In the genomic region with DNA sequence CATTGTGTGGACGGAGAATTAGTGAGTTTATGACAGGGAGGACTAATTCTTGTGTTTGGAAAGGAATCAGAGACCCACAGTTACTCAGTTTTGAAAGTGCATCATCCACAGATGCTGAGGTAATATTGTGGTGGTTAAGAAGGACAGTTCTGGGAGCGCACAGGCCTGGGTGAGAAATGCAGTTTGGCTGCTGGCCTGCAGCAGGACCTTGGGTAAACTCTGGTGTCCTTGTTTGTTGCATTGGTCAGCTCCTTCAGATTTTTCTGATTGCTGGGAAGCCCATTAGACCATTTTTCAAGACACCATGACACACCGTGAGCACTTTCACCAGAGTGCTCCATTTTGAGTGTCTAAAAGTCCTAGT, we compare ENCODE assay signal across 22 mouse cellular contexts.
DNase-seq lines count a peak whose midpoint lies in the region; ATAC-seq and TF ChIP-seq lines count a peak whose summit lies in the region.
"Had no signal": no experiment of that assay in that cellular context is flagged by ENCODE, and none has a peak within 500 bp of the region (broad histone marks: within the 10 kb centered on the region; RNA-seq: fewer than 3 reads in every experiment).

No protein-coding gene starts in this region.

- H3K4me3 ChIP-seq in heart, embryonic 10.5 days, result no peak overlapping the region
- no peak overlapping the region for H3K4me3 ChIP-seq in myocyte
- no peak overlapping the region for H3K4me3 ChIP-seq in midbrain, embryonic 11.5 days (ENCODE audit: low read depth, low read length)
- H3K4me3 ChIP-seq: heart, embryonic 12.5 days; hindbrain, embryonic 15.5 days; kidney, embryonic 15.5 days; neural tube, embryonic 15.5 days had no signal

- no peak overlapping the region for H3ac ChIP-seq in myocyte (ENCODE audit: control insufficient read depth, insufficient read length)

- ATAC-seq in Patski, result peak; percentile 45
- ATAC-seq in midbrain, embryonic 11.5 days (ENCODE audit: low FRiP score), result no peak
- ATAC-seq: forebrain, embryonic 14.5 days; inflammation-experienced regulatory T-cells, adult 6 months had no signal

- H3K9me3 ChIP-seq in heart, embryonic 10.5 days, result no peaks in the 10 kb centered on the region
- H3K9me3 ChIP-seq in midbrain, embryonic 11.5 days (ENCODE audit: control insufficient read depth, low read length), result no peaks in the 10 kb centered on the region
- H3K9me3 ChIP-seq: G1E; heart, embryonic 12.5 days; hindbrain, embryonic 15.5 days; kidney, embryonic 15.5 days; neural tube, embryonic 15.5 days had no signal

- no peak overlapping the region for H3K9ac ChIP-seq in midbrain, embryonic 11.5 days (ENCODE audit: low read length)
- H3K9ac ChIP-seq: heart, embryonic 12.5 days; hindbrain, embryonic 15.5 days; kidney, embryonic 15.5 days; liver, embryonic 14.5 days; neural tube, embryonic 15.5 days had no signal

- no peak for TF ChIP-seq CTCF in Patski (IDR thresholded peaks at IDR 0.05)

- peaks cover 65% of the 10 kb centered on the region for H3K27me3 ChIP-seq in heart, embryonic 10.5 days (ENCODE audit: insufficient read depth, poor library complexity, severe bottlenecking)
- no peaks in the 10 kb centered on the region for H3K27me3 ChIP-seq in Patski
- H3K27me3 ChIP-seq in myocyte (ENCODE audit: control insufficient read depth, insufficient read depth, insufficient read length), result no peaks in the 10 kb centered on the region
- no peaks in the 10 kb centered on the region for H3K27me3 ChIP-seq in midbrain, embryonic 11.5 days (ENCODE audit: control insufficient read depth, insufficient read depth, low read length)
- H3K27me3 ChIP-seq: CH12.LX; hindbrain, embryonic 15.5 days; kidney, embryonic 15.5 days; neural tube, embryonic 15.5 days had no signal

- in situ Hi-C loops in Patski (cut with MboI; ENCODE audit: low pct_unique_long_range_greater_than_20kb), result no loop called here

- no peaks in the 10 kb centered on the region for H3K36me3 ChIP-seq in heart, embryonic 10.5 days
- no peaks in the 10 kb centered on the region for H3K36me3 ChIP-seq in myocyte (ENCODE audit: control insufficient read depth, insufficient read depth)
- H3K36me3 ChIP-seq in midbrain, embryonic 11.5 days (ENCODE audit: control insufficient read depth, insufficient read depth, low read length), result no peaks in the 10 kb centered on the region
- H3K36me3 ChIP-seq: G1E; heart, embryonic 12.5 days; hindbrain, embryonic 15.5 days; kidney, embryonic 15.5 days; neural tube, embryonic 15.5 days had no signal

- H3K4me2 ChIP-seq in myocyte (ENCODE audit: low read depth), result peak overlapping the region; percentile 56
- no peak overlapping the region for H3K4me2 ChIP-seq in midbrain, embryonic 11.5 days
- H3K4me2 ChIP-seq: heart, embryonic 12.5 days; hindbrain, embryonic 15.5 days; kidney, embryonic 15.5 days; neural tube, embryonic 15.5 days had no signal

- H3K27ac ChIP-seq in heart, embryonic 10.5 days, result no peak overlapping the region
- no peak overlapping the region for H3K27ac ChIP-seq in midbrain, embryonic 11.5 days (ENCODE audit: low read depth, low read length)
- H3K27ac ChIP-seq: hindbrain, embryonic 15.5 days; kidney, embryonic 15.5 days; liver, embryonic 14.5 days; macrophage; neural tube, embryonic 15.5 days had no signal

- TF ChIP-seq POLR2A in myocyte (IDR thresholded peaks at IDR 0.05; ENCODE audit: insufficient read length, low read depth), result no peak

- H3K79me2 ChIP-seq in myocyte (ENCODE audit: control insufficient read depth, insufficient read depth), result no peaks in the 10 kb centered on the region

- H3K4me1 ChIP-seq in heart, embryonic 10.5 days, result peaks cover 10% of the 10 kb centered on the region
- H3K4me1 ChIP-seq in midbrain, embryonic 11.5 days (ENCODE audit: control insufficient read depth, insufficient read depth, low read length), result no peaks in the 10 kb centered on the region
- H3K4me1 ChIP-seq: hindbrain, embryonic 15.5 days; neural tube, embryonic 15.5 days had no signal

- POLR2A ChIA-PET in Patski (lab: Charles Lee), result interaction anchor here (0.9 kb wide), 1 partner anchor 179 kb away, joined by 3 read pairs; no protein-coding TSS in a partner anchor

- DNase-seq in heart, embryonic 10.5 days (ENCODE audit: low spot score), result peak; percentile 50
- DNase-seq in heart, postnatal 4 days, result no peak
- DNase-seq in Patski (ENCODE audit: low read depth, low spot score), result no peak
- DNase-seq in adrenal gland, adult 8-10 months, result peak; percentile 67
- DNase-seq in midbrain, embryonic 11.5 days (ENCODE audit: low spot score, missing footprints), result no peak
- no peak for DNase-seq in right cerebral cortex, postnatal 4 days
- DNase-seq: layer of hippocampus, postnatal 36 days; liver; lung, adult 2 months; midbrain, embryonic 14.5 days; right cerebral cortex, postnatal 14 days had no signal

- CTCF ChIA-PET in Patski (lab: Charles Lee), result interaction anchor here (1.2 to 6.2 kb wide), 8 partner anchors 9 to 177 kb away, joined by 3 to 48 read pairs (median 7); a partner anchor contains a TSS

- 85% methylated on average over 3 of the region's 3 CpGs for WGBS in heart, embryonic 10.5 days
- WGBS in midbrain, embryonic 11.5 days, result 83% methylated on average over 3 of the region's 3 CpGs

TF ChIP-seq in myocyte, 11 proteins besides CTCF, POLR2A, EP300 and RAD21:
- TF ChIP-seq USF1 (IDR thresholded peaks at IDR 0.05; ENCODE audit: low read depth), result no peak
- no peak for TF ChIP-seq E2F4 (IDR thresholded peaks at IDR 0.05; ENCODE audit: insufficient read depth)
- TF ChIP-seq CEBPB (IDR thresholded peaks at IDR 0.05; ENCODE audit: insufficient read depth, poor library complexity, severe bottlenecking), result no peak
- no peak for TF ChIP-seq REST (IDR thresholded peaks at IDR 0.05; ENCODE audit: insufficient read depth, insufficient read length)
- TF ChIP-seq TCF3 (IDR thresholded peaks at IDR 0.05; ENCODE audit: insufficient read length, low read depth), result no peak
- TF ChIP-seq MYOG (IDR thresholded peaks at IDR 0.05; ENCODE audit: control insufficient read depth in 1 of 3, insufficient read depth in 1 of 3, insufficient read length in 2 of 3, low read depth in 2 of 3), result no peak
- TF ChIP-seq POLR2AphosphoS2 (IDR thresholded peaks at IDR 0.05; ENCODE audit: insufficient read length, low read depth), result no peak
- no peak for TF ChIP-seq MAX (IDR thresholded peaks at IDR 0.05; ENCODE audit: low read depth)
- no peak for TF ChIP-seq TCF12 (IDR thresholded peaks at IDR 0.05; ENCODE audit: insufficient read depth, poor library complexity, severe bottlenecking)
- TF ChIP-seq SRF (IDR thresholded peaks at IDR 0.05; ENCODE audit: control insufficient read depth, insufficient read length, low read depth), result no peak
- TF ChIP-seq MYOD1 (IDR thresholded peaks at IDR 0.05; ENCODE audit: control insufficient read depth in 1 of 3, insufficient read length in 2 of 3, low read depth in 2 of 3), result no peak

Comparison
In these comparisons a context has a peak if more than half of its experiments do, and no peak if none do; other contexts are left out.
1. DNase-seq: peak in heart, embryonic 10.5 days (single experiment) and adrenal gland, adult 8-10 months (single experiment); none in heart, postnatal 4 days (single experiment), Patski (single experiment), midbrain, embryonic 11.5 days (single experiment) and right cerebral cortex, postnatal 4 days (single experiment).